Mouse (Mus musculus) liver, embryonic 14.5 days (tissue): ENCODE results near the gene Sema6b.

Experiments
- CTCF ChIP-seq: IDR thresholded peaks from 2 replicates; pipeline ENCODE4 v1.5.1; 2016; ENCODE audit warnings: antibody characterized with exemption, low read depth, control low read depth
- EP300 ChIP-seq: IDR thresholded peaks from 2 replicates; pipeline ENCODE4 v1.6.1; 2016; ENCODE audit warnings: antibody characterized with exemption, low read depth

- TF ChIP-seq CTCF (peak; percentile 95), EP300 (no peak)
These were observed 28.3 kb downstream of the Sema6b start for GRCm38 (mm10) chr17:56111864-56112263.
